Mouse (Mus musculus) forebrain, embryonic 16.5 days (tissue): ENCODE results near the gene Ddx19a. TPM values are rescaled to one million over a fixed set of nuclear protein-coding genes. Genes with fewer than 3 reads are reported as not detected.
A peak's percentile ranks its signal among the peaks of the same experiment; 100 is the strongest.

Source experiments
- ATAC-seq: fragments of 200-750 bp; cut with Nextera tagmentation; 2 replicates; pipeline ENCODE4 v1.8.0; 2017; ENCODE audit warnings: mild to moderate bottlenecking, moderate library complexity
- H3K27ac ChIP-seq: fragments of 300-500 bp; sonication (generic); 2 replicates; pipeline ENCODE4 v1.5.1; 2014; ENCODE audit warnings: low read length, control low read depth
- H3K27me3 ChIP-seq: fragments of 300-500 bp; sonication (generic); replicated peaks from 2 replicates; pipeline ENCODE4 v1.6.1; 2014; ENCODE audit warnings: low read length; ENCODE audit not compliant: control insufficient read depth, insufficient read depth
- H3K36me3 ChIP-seq: fragments of 300-500 bp; sonication (generic); 2 replicates; pipeline ENCODE4 v1.6.1; 2014; ENCODE audit not compliant: control insufficient read depth, insufficient read depth
- H3K4me1 ChIP-seq: fragments of 300-500 bp; sonication (generic); replicated peaks from 2 replicates; pipeline ENCODE4 v1.6.1; 2014; ENCODE audit warnings: low read length; ENCODE audit not compliant: control insufficient read depth, insufficient read depth
- H3K4me2 ChIP-seq: fragments of 300-500 bp; sonication (generic); 2 replicates; pipeline ENCODE4 v1.6.1; 2014; ENCODE audit warnings: mild to moderate bottlenecking, low read length, control low read depth
- H3K4me3 ChIP-seq: fragments of 300-500 bp; sonication (generic); replicated peaks from 2 replicates; pipeline ENCODE4 v1.5.1; 2014; ENCODE audit warnings: mild to moderate bottlenecking, low read length, control low read depth
- H3K9ac ChIP-seq: fragments of 300-500 bp; sonication (generic); replicated peaks from 2 replicates; pipeline ENCODE4 v1.6.1; 2014; ENCODE audit warnings: low read depth, low read length, control low read depth
- H3K9me3 ChIP-seq: fragments of 300-500 bp; sonication (generic); 2 replicates; pipeline ENCODE4 v1.6.1; 2016; ENCODE audit warnings: low read length; ENCODE audit not compliant: control insufficient read depth
- WGBS: fragments of 180-500 bp; shearing (Covaris S2); extraction: QIAGEN DNeasy Blood & Tissue Kit; methylation state at CpG from one replicate; pipeline ENCODE4 v1.1.7; 2014; 5-methylcytosine and 5-hydroxymethylcytosine counted together
- polyA plus RNA-seq: library from polyadenylated mRNA; unstranded; fragments of >200 nt; fragmentation: Nextera tagmentation; extraction: Ambion mirVana; gene quantifications from 2 replicates; pipeline ENCODE4 v1.2.1, GENCODE M21; 2015

The Ddx19a gene
- polyA plus RNA-seq, result 11.7 and 11.9 TPM in 2 replicates

- H3K27ac ChIP-seq, result peak within 1 kb of the TSS; percentile 64
- no peaks in the 10 kb centered on the region for H3K27me3 ChIP-seq
- no peaks in the 10 kb centered on the region for H3K9me3 ChIP-seq
- 4% methylated on average over 58 of the region's 58 CpGs for WGBS
- H3K9ac ChIP-seq, result peak within 1 kb of the TSS; percentile 78
- H3K4me1 ChIP-seq, result peaks cover 13% of the 10 kb centered on the region
- no peaks in the 10 kb centered on the region; the same call in 1 of the 2 replicates for H3K36me3 ChIP-seq
- ATAC-seq, result peak; percentile 99
- H3K4me3 ChIP-seq, result peak within 1 kb of the TSS; percentile 75
- H3K4me2 ChIP-seq, result peak within 1 kb of the TSS; percentile 91
Measured at GRCm38 (mm10) chr8:110997547-110998531, at the start of gene Ddx19a. Gene Ddx19a (minus strand): TSS chr8:110997800.

GRCm38 (mm10) chr8:111044003-111044734, 46.6 kb upstream of the Ddx19a start:
- ATAC-seq, result no peak
- 45% methylated on average over 2 of the region's 2 CpGs for WGBS
- Histone ChIP-seq H3K4me1 (no peaks in the 10 kb centered on the region), H3K4me2 (no peak overlapping the region), H3K27ac (no peak overlapping the region), H3K9ac (no peak overlapping the region), H3K4me3 (no peak overlapping the region), H3K9me3 (no peaks in the 10 kb centered on the region), H3K27me3 (no peaks in the 10 kb centered on the region), H3K36me3 (peaks cover 76% of the 10 kb centered on the region)

GRCm38 (mm10) chr8:111042546-111042945, 44.9 kb upstream of the Ddx19a start:
- Histone ChIP-seq H3K4me3 (no peak overlapping the region), H3K36me3 (peaks cover 66% of the 10 kb centered on the region), H3K27me3 (no peaks in the 10 kb centered on the region), H3K9me3 (no peaks in the 10 kb centered on the region), H3K4me1 (no peaks in the 10 kb centered on the region), H3K4me2 (no peak overlapping the region), H3K27ac (no peak overlapping the region), H3K9ac (no peak overlapping the region)
- ATAC-seq, result no peak
- WGBS, result 96% methylated on average over 19 of the region's 19 CpGs

GRCm38 (mm10) chr8:111036591-111036990, 39.0 kb upstream of the Ddx19a start:
- Histone ChIP-seq H3K27me3 (0 out of 2 replicates have a peak, but pooled peaks cover under 1% of the 10 kb centered on the region), H3K36me3 (peaks cover 21% of the 10 kb centered on the region; the same call in 1 of the 2 replicates), H3K4me1 (peaks cover 22% of the 10 kb centered on the region), H3K27ac (no peak overlapping the region), H3K9me3 (no peaks in the 10 kb centered on the region), H3K4me3 (no peak overlapping the region), H3K9ac (no peak overlapping the region), H3K4me2 (no peak overlapping the region)
- no peak for ATAC-seq
- 96% methylated on average over 15 of the region's 15 CpGs for WGBS

- peak overlapping the region; percentile 84; the same call in 1 of the 2 replicates for H3K27ac ChIP-seq
- ATAC-seq, result no peak
- peaks cover 10% of the 10 kb centered on the region; the same call in 1 of the 2 replicates for H3K36me3 ChIP-seq
- peaks cover 22% of the 10 kb centered on the region for H3K4me1 ChIP-seq
- peak overlapping the region; percentile 90 for H3K9ac ChIP-seq
- no peaks in the 10 kb centered on the region for H3K9me3 ChIP-seq
- H3K4me2 ChIP-seq, result peak overlapping the region; percentile 62
- H3K4me3 ChIP-seq, result peak overlapping the region; percentile 95
- WGBS, result 22% methylated on average over 12 of the region's 12 CpGs
- H3K27me3 ChIP-seq, result peaks cover 10% of the 10 kb centered on the region; the same call in 1 of the 2 replicates
Measured at GRCm38 (mm10) chr8:111034276-111034675, 36.7 kb upstream of the Ddx19a start.

- H3K36me3 ChIP-seq, result peaks cover 9% of the 10 kb centered on the region; the same call in 1 of the 2 replicates
- peak overlapping the region; percentile 84 for H3K27ac ChIP-seq
- peak; percentile 100 for ATAC-seq
- H3K4me1 ChIP-seq, result peaks cover 22% of the 10 kb centered on the region
- WGBS, result 6% methylated on average over 37 of the region's 37 CpGs
- H3K9ac ChIP-seq, result peak overlapping the region; percentile 90
- H3K27me3 ChIP-seq, result peaks cover 10% of the 10 kb centered on the region; the same call in 1 of the 2 replicates
- H3K4me2 ChIP-seq, result peak overlapping the region; percentile 62
- H3K4me3 ChIP-seq, result peak overlapping the region; percentile 95
- no peaks in the 10 kb centered on the region for H3K9me3 ChIP-seq
Measured at GRCm38 (mm10) chr8:111033482-111034215, 36.0 kb upstream of the Ddx19a start.

GRCm38 (mm10) chr8:111032916-111033315, 35.3 kb upstream of the Ddx19a start, which contains the start of gene Aars:
Gene Aars (plus strand): TSS chr8:111033144.
- peaks cover 25% of the 10 kb centered on the region for H3K4me1 ChIP-seq
- no peaks in the 10 kb centered on the region for H3K9me3 ChIP-seq
- peak within 1 kb of the TSS; percentile 90 for H3K9ac ChIP-seq
- peaks cover 10% of the 10 kb centered on the region; the same call in 1 of the 2 replicates for H3K27me3 ChIP-seq
- no peak for ATAC-seq
- peak within 1 kb of the TSS; percentile 95 for H3K4me3 ChIP-seq
- H3K27ac ChIP-seq, result peak within 1 kb of the TSS; percentile 84
- WGBS, result 94% methylated on average over 7 of the region's 7 CpGs
- peaks cover 4% of the 10 kb centered on the region; the same call in 1 of the 2 replicates for H3K36me3 ChIP-seq
- H3K4me2 ChIP-seq, result peak within 1 kb of the TSS; percentile 62

- Histone ChIP-seq H3K27me3 (peaks cover 10% of the 10 kb centered on the region; the same call in 1 of the 2 replicates), H3K9ac (no peak within 1 kb of the TSS), H3K9me3 (no peaks in the 10 kb centered on the region), H3K4me2 (no peak within 1 kb of the TSS), H3K4me1 (peaks cover 25% of the 10 kb centered on the region), H3K4me3 (no peak within 1 kb of the TSS), H3K36me3 (no peaks in the 10 kb centered on the region), H3K27ac (no peak within 1 kb of the TSS)
- WGBS, result 95% methylated on average over 19 of the region's 19 CpGs
- ATAC-seq, result no peak
Measured at GRCm38 (mm10) chr8:111031572-111031971, 34.0 kb upstream of the Ddx19a start, which contains the start of gene Ddx19b. Gene Ddx19b (minus strand): TSS chr8:111031751.
